Mouse (Mus musculus) T-helper 17 cell (primary cell): Measurements from ENCODE around the gene Fzd2.

Experiments
- in situ Hi-C, 2 experiments: fragments of 300-600 bp; cut with MboI, MseI; formaldehyde crosslinking; loops; 1 replicate in 1 of 2; 2 replicates in 1 of 2; pipeline ENCODE4 v1.15.1; 2025; ENCODE audit warnings: high pct_unique_total_duplicates in 2 of 2

The Fzd2 gene

GRCm38 (mm10) chr11:102580034-102580330, 24.2 kb upstream of the Fzd2 start:
- in situ Hi-C loops, result loop anchor here in 1 of 2 experiments (5.0 kb wide), 1 partner anchor 93 kb away; no protein-coding TSS in a partner anchor

GRCm38 (mm10) chr11:102581281-102582015, 22.7 kb upstream of the Fzd2 start:
- in situ Hi-C loops, result loop anchor here in 1 of 2 experiments (5.0 kb wide), 1 partner anchor 94 kb away; no protein-coding TSS in a partner anchor

GRCm38 (mm10) chr11:102582016-102582610, 22.1 kb upstream of the Fzd2 start:
- in situ Hi-C loops, result loop anchor here in 1 of 2 experiments (5.0 kb wide), 1 partner anchor 95 kb away; no protein-coding TSS in a partner anchor

- in situ Hi-C loops, result loop anchor here in 1 of 2 experiments (5.0 kb wide), 1 partner anchor 95 kb away; no protein-coding TSS in a partner anchor
These were observed 21.5 kb upstream of the Fzd2 start for GRCm38 (mm10) chr11:102582736-102583135.

DNA sequence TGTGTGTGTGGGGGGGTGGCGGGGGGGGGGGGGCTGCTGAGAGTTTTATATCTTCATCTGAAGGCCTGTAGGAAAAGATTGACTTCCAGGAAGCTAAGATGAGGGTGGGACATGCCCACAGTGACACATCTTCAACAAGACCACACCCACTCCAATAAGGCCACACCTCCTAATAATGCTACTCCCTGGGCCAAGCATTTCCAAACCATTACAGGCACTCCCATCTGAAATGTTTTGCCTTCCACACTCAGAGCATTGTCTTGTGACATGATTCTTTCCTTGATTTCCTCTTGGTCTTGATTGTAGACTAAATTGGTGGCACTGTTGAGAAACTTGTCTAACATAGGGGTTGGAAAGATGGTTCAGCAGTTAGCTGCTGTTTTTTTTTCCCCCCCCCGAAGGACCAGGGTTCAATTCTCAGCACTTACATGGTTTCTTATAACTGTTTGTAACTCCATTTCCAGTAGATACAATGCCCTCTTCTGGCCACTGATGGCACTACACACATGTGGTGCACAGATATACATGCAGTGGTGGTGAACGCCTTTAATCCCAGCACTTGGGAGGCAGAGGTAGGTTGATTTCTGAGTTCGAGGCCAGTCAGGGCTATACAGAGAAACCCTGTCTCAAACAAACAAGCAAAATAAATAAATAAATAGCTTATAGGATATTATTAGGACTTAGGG, 17.6 kb upstream of the Fzd2 start:
- in situ Hi-C loops, result loop anchor here in 1 of 2 experiments (5.0 kb wide), 1 partner anchor 66 kb away; no protein-coding TSS in a partner anchor

- in situ Hi-C loops, result loop anchor here in 1 of 2 experiments (5.0 kb wide), 1 partner anchor 65 kb away; no protein-coding TSS in a partner anchor
These were observed 16.6 kb upstream of the Fzd2 start for GRCm38 (mm10) chr11:102587554-102587953.

GRCm38 (mm10) chr11:102595341-102595820, 8.8 kb upstream of the Fzd2 start:
- in situ Hi-C loops, result no loop called here

GRCm38 (mm10) chr11:102599912-102600311, 4.3 kb upstream of the Fzd2 start:
- in situ Hi-C loops, result loop anchor here in 1 of 2 experiments (10.0 kb wide), 1 partner anchor 645 kb away; no protein-coding TSS in a partner anchor

GRCm38 (mm10) chr11:102602816-102603495, 1.2 kb upstream of the Fzd2 start:
- in situ Hi-C loops, result loop anchor here in 1 of 2 experiments (10.0 kb wide), 1 partner anchor 648 kb away; no protein-coding TSS in a partner anchor

GRCm38 (mm10) chr11:102603496-102603850, 723 bp upstream of the Fzd2 start:
- in situ Hi-C loops, result loop anchor here in 1 of 2 experiments (10.0 kb wide), 1 partner anchor 649 kb away; no protein-coding TSS in a partner anchor

DNA sequence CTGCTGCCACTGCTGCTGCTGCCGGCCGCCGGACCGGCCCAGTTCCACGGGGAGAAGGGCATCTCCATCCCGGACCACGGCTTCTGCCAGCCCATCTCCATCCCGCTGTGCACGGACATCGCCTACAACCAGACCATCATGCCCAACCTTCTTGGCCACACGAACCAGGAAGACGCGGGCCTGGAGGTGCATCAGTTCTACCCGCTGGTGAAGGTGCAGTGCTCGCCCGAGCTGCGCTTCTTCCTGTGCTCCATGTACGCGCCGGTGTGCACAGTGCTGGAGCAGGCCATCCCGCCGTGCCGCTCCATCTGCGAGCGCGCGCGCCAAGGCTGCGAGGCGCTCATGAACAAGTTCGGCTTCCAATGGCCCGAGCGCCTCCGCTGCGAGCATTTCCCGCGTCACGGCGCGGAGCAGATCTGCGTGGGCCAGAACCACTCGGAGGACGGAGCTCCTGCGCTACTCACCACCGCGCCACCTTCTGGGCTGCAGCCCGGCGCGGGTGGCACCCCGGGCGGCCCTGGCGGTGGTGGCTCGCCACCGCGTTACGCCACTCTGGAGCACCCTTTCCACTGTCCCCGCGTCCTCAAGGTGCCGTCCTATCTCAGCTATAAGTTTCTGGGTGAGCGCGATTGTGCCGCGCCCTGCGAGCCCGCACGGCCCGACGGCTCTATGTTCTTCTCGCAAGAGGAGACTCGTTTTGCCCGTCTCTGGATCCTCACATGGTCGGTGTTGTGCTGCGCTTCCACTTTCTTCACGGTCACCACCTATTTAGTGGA, 769 bp downstream of the Fzd2 start:
- in situ Hi-C loops, result loop anchor here in 1 of 2 experiments (10.0 kb wide), 1 partner anchor 650 kb away; no protein-coding TSS in a partner anchor

- in situ Hi-C loops, result loop anchor here in 1 of 2 experiments (10.0 kb wide), 1 partner anchor 651 kb away; no protein-coding TSS in a partner anchor
These were observed 1.6 kb downstream of the Fzd2 start for GRCm38 (mm10) chr11:102605553-102606416.

GRCm38 (mm10) chr11:102606751-102607171, 2.6 kb downstream of the Fzd2 start:
- in situ Hi-C loops, result loop anchor here in 1 of 2 experiments (10.0 kb wide), 1 partner anchor 652 kb away; no protein-coding TSS in a partner anchor

- in situ Hi-C loops, result loop anchor here in 1 of 2 experiments (10.0 kb wide), 1 partner anchor 652 kb away; no protein-coding TSS in a partner anchor
These were observed 3.0 kb downstream of the Fzd2 start for GRCm38 (mm10) chr11:102607201-102607600.

DNA sequence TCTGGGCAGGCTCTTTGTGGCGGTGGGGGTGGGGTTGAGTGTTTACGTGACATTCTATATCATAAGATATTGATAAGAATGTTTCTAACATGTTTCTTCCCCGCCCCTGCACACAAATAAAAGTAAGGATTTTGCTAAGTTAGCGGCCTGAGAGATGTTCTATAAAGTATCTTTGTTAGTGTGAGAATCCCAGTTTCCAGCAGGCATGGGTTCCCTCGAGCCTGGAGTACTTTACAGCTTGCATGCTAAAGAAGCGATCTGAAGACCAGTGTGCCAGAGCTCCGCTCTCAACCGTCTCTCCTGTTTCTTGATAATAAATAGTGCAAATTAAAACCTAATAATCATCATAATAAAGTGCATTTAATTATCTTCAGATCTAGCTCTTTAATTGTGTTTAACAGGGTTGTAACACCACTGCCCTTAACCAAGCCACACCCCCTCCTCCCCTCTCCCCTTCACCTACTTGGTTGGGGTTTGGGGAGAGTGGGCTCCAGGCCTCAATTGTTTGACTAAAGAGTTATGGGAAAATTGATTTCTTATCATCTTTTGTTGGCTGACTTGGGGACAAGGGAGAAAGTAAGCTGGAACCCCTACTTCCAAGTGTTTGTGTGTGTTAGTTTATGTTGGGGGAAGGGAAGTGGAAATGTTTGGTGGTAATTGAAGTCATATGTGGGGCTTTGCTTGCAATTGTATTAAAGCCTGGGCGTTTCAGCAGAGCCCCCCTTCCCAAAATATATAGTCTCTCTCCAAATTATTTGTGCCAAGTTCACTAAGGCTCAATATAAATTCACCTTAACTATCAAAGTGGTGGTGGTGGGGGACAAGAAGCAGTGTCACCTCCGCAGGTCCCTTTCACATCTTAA, 3.7 kb downstream of the Fzd2 start:
- in situ Hi-C loops, result loop anchor here in 1 of 2 experiments (10.0 kb wide), 1 partner anchor 653 kb away; no protein-coding TSS in a partner anchor

DNA sequence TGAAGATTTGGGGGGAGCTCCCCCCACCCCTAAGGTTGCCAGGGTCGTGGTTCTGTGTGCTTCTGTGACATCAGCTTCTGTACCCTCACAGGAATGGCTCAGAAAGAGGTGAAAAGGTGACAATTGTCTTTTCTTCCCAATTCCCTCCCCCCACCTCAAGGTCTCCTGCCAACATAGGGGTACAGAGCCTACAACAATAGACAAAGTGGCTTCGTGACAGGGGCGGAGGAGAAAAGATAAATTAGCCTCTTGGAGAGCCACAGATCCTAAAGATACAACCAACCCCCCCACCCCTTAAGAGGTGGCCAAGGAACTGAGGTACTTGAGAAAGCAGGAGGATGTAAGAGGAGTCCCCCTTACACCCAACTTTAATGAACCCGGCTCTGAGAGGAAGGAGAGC, 4.5 kb downstream of the Fzd2 start:
- in situ Hi-C loops, result loop anchor here in 1 of 2 experiments (10.0 kb wide), 1 partner anchor 654 kb away; no protein-coding TSS in a partner anchor

- in situ Hi-C loops, result loop anchor here in 1 of 2 experiments (10.0 kb wide), 1 partner anchor 655 kb away; no protein-coding TSS in a partner anchor
These were observed 5.3 kb downstream of the Fzd2 start for GRCm38 (mm10) chr11:102609483-102609882.

DNA sequence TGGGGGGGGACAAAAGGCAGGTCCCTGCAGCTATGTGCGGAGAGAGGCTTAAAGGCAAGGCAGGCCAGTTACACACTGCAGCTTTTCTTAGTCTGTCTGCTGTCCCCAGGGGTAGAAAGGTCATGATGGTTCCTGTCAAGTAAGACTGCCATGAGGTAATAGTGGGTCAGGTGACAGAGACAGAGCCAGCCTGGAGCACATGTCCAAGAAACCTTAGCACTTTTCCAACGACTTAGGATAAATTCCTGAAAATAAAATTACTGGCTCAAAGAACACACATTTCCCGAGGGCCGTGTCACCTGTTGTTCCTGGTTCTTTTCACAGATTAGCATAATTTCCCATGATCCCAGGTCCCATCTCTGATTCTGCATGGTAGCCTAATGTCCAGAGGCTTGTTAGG, 6.1 kb downstream of the Fzd2 start:
- in situ Hi-C loops, result no loop called here
